Mouse (Mus musculus) left cerebral cortex, adult 18-20 months (tissue): ENCODE measurements at regions not wholly inside any gene's neighbourhood (a gene's known extent, or its start where the extent isn't known, plus 50 kb on each side); places are given as distances from the start of the nearest gene placed in this dataset.
A peak's percentile ranks its signal among the peaks of the same experiment; 100 is the strongest.

Experiments
- DNase-seq, 2 experiments: peaks; one replicate each; pipeline ENCODE4 v3.0.0; 2021 to 2022; ENCODE audit warnings: low spot score in 2 of 2, mixed read lengths in 1 of 2

DNA sequence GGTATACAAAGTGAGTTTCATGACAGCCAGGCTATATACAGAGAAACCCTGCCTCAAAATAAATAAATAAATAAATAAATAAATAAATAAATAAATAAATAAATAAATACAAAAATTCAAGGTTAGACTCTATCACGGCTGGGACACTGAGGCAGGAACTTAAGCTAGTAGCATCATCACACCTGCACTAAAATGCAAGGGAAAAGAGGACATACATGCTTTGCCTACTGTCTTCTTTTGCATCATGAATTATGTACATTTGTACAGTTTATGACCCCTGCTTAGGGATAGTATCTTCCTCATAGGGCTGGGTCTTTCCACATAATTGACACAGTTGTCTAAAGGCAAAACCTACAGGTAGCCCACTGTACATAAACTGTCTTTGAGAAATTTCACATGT, 252.5 kb downstream of the Tpm3-rs7 start:
- DNase-seq, result no peak

DNA sequence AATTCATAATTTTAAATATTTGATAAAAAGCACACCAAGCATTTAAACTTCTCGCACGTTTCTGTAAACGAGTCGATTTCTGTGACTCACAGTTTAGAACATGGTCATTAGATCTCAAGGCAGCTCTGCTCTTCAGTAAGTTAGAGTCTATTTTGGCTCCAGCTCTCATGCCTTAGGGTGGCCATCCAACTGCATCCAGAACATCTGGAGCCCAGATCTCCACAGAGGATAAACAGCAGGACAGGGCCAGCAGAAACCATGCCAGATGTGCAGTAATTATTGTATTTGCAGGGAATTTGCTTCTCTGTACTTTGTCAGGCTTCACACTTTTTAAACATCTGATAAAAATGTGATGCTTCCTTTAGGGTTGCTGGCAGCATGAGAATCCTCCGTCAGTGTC, 276.4 kb downstream of the Tpm3-rs7 start:
- DNase-seq, result no peak

DNA sequence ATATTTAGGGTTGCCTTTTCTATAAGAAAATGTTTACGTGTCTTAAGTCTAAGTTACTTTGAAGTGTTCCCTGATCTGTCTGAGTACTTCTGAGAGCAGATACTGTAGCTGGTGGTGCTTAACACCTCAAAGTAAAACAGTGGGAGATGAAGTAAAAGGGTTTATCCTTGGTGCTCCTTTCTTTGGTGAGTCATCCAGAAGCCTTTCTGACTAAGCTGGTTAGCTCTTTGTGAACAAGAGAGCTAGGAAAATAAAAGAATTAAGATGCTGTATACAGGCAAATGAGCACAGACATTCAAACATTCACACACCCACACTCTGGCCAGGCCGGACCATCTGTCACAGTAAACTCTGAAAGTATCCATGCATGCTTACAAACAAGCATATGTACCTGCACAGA, 312.7 kb downstream of the Tpm3-rs7 start:
- DNase-seq, result peak; percentile 9 to 13

DNA sequence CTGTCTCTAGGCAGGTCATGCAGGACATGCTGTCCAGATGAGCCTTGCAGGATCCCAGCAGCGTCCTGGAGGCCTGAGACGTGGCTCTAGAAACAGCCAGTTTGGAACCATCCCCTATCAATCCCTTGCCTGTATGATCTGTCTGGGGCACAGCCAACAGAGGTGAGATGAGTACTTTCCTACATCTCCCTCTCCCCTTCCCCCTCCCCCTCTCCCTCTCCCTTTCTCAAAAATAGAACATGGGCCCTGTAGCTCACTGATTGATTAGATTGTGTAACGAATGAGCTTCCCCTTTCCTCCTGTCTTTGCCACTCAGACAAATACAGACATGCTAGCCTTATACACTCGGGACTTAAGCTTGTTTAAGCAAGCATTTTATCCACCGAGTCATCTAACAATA, 336.9 kb downstream of the Tpm3-rs7 start:
- no peak for DNase-seq

DNA sequence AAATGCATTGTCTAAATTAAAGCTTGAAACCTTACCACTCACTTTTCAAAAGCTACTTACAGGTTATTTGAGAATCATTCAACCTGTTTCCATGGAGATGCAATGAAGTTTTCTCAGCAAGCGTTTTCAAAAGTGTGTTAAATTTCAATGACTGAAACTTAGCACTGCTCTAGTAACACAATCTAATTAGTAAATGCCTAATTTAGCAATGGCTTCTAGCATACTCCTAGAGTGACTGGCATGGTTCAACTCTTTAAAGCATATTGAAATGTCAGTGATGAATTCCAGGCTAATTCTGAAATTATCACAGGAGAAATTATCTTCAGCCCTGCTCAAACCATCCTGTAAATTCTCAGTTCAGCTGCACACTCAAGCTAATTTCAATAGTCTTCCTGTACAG, 342.5 kb downstream of the Tpm3-rs7 start:
- no peak for DNase-seq

DNA sequence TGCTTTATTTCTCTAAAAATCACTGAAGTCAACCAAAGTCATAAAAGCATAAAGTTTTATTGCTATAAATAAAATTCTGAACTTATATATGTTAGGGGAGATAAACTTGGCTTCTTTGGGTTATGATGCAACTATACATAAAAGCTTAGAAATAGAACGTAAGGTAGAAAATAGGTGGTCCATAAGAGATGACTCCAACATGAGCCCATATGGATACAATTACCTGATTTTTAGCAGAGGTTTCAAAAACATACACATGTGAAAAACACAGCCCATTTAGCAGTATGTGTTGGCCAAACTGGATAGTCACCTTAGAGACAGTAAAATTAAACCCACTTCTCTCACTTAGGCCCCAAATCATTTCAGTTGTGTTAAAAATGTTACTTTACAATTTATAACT, 354.3 kb downstream of the Tpm3-rs7 start:
- no peak for DNase-seq

DNA sequence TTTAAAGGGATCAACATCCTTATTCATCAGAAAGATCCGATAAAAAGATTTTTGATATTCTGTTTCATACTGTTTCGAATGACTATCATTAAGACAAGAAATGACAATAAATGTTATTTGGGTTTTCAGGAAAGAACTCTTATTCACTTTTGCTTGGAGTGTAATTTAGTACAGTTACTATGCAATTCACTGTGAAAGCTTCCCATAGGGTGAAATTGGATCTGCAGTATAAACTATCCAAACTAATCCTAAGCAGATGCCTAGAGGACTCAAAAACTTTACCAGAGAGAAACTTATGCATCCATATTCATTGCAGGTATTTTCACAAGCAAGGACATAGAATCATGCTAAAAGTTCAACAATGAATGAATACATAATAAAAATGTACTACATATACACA, 355.0 kb downstream of the Tpm3-rs7 start:
- no peak for DNase-seq

DNA sequence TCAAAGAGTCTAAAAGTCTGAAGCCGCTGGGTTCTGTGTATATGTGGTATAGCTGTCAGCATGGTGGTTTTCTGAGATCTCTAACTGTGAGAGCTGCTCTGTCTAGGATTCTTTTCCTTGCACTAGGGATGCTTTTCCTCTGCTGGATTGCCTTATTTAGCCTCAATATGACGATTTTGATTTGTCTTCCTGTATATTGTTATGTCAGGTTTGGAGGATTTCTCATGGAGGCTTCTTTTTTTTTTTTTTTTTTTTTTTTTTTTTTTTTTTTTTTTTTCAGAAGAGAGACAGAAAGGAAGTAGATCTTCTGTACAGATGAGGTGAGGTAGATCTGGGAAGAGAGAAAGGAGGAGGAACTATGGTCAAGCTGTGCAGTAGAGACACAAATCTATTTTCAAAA, 396.5 kb downstream of the Tpm3-rs7 start:
- DNase-seq, result no peak
